Mouse (Mus musculus): ENCODE data around the gene Slc6a6.

Gene Slc6a6

DNA sequence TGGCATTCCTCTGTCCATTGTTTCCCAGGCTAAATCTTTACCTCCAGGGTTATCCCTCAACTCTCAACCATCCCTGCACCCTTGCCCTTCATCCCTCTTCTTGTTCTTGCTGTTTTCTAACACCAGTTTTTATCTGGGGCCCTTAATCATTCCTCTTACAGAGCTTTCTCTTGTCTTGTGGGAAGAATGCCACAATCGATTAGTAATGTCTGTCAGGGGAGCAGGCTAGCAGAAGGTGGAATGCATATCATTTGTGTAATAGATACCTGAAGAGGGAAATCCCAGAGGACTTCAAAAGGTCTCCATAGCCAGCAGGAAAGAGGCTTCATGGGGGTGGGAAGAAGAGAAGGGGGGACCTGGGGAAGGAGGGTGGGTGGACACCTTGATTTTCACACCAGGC lies 20.6 kb downstream of the Slc6a6 start:
- no peak for DNase-seq

GRCm38 (mm10) chr6:91705651-91706050 lies 21.8 kb downstream of the Slc6a6 start:
- no peak for DNase-seq

GRCm38 (mm10) chr6:91706072-91706776 lies 22.4 kb downstream of the Slc6a6 start:
- DNase-seq = no peak

- DNase-seq = peak in 1 of 2 experiments; percentile 38
Observed at GRCm38 (mm10) chr6:91707276-91707885, 23.5 kb downstream of the Slc6a6 start.

GRCm38 (mm10) chr6:91707886-91708564 lies 24.2 kb downstream of the Slc6a6 start:
- DNase-seq = no peak

DNA sequence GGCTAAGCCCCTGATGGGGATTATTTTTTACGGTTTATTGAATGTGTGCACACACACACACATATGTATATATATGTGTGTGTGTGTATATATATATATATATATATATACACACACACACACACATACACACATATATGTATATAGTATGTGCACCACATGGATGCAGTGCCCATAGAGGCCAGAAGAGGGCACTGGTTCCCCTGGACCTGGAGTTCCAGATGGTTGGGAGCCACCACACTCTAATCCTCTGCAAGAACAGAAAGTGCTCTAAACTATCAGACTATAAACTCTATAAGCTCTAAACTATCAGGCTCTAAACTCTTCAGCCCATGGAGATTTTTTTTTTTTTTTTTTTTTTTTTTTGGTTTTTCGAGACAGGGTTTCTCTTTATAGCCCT lies 25.1 kb downstream of the Slc6a6 start:
- DNase-seq = no peak

- DNase-seq = no peak
Observed at GRCm38 (mm10) chr6:91710345-91710930, 26.6 kb downstream of the Slc6a6 start.

DNA sequence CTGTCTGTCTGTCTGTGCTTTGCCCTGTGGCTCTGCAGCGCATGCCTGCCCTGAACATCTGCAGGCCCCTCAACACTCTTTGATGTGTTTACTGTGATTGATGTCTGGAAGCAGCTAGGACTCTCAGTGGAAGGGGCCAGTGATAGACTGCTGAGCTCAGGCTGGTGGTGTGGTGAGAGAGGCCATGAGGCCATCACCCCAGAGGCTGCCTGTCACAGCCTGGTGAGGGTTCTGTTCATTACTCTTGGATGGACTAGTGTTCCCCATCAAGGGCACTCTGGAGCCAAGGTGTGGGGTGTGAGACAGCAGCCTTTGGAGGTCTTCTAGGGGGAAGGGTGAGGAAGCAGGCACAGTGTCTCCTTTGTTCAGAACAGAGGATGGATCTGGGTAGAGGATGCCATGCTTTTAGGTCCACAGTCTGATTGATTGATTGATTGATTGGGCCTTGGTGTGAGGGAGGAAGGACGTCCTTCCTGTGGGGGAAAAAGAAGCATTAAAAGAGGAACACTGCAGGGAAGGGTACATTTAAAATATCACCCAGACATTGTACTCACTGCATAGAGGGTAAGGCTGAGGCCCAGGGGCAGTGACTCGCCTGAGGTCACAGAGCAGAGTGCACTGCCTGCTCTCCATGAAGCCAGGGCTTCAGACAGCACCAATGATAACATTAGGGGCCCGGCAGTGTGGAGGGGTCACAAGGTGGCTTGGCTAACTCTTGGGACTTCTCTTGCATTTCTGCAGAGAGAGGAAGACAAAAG lies 28.4 kb downstream of the Slc6a6 start:
- no peak for DNase-seq

DNA sequence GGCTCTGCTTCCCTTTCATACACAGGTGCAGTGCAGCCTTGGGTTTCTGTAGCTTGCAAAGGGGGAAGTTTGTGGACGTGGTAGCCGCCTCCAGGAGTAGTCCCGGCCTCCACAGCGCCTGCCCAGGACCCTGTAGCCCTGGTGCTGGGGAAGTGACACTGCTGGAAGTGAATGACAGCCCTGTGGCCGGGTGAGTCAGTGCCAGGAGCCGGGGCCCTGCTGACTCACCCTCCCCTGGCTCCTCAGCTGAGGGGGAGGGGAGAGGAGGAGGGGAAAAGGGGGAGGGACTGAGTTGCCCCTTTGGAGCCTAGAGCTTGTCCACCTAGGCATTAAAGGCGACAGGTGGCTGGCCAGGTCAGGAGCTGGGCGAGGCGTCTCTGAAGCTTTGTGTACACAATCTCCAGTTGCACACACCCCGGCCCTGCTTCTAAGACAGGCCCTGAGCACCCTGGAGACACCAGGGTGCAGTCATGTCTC lies 29.0 kb downstream of the Slc6a6 start:
- DNase-seq = peak; percentile 49 to 72

DNA sequence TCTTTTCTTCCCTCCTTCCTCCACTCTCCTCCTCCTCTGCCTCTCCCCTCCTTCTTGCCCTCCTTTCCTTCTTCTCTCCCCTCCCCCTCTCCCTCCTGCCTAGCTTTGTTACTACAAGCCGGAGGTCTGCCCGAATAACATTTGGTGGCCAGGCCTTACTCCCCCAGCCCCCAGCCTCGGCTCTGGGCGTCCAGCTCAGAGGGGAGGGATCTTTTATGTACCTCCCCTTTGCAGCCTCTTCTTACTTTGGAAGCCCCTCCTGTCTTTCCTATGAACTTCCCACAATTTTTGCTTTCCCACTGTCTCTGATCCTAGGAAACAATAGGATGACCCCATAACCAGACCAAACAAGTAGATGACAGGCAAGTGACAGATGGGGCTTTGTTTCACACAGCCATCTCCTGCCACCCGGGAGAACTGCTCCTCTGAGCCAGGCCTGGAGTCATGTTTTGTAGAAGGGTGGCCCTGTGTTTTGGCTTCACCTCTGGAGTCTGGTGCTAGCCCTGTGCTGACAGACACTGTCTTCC lies 29.6 kb downstream of the Slc6a6 start:
- DNase-seq = peak in 1 of 2 experiments; percentile 41

- no peak for DNase-seq
Observed at GRCm38 (mm10) chr6:91715023-91715422, 31.2 kb downstream of the Slc6a6 start.

GRCm38 (mm10) chr6:91715988-91716810 lies 32.3 kb downstream of the Slc6a6 start:
- no peak for DNase-seq

- no peak for DNase-seq
Observed at GRCm38 (mm10) chr6:91718067-91718466, 34.2 kb downstream of the Slc6a6 start.

DNA sequence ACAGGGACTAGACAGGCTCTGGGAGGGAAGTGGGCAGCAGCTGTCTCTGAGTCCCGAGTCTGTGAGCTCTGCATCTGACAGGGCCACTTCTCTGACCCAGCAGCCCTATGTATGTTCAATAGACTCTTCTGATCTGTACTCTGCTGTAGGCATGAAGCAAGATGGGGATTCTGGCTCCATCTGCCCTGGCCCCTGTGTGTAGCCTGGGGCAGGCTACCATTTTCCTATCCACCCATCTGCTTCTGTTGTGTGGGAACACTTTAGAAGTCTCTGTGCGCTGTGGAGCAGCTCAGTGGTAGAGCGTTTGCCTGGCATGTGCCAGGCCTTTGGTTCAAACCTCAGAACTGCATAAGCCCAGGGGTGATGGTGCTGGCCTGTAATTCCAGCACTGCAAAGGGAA lies 34.8 kb downstream of the Slc6a6 start:
- DNase-seq = no peak

DNA sequence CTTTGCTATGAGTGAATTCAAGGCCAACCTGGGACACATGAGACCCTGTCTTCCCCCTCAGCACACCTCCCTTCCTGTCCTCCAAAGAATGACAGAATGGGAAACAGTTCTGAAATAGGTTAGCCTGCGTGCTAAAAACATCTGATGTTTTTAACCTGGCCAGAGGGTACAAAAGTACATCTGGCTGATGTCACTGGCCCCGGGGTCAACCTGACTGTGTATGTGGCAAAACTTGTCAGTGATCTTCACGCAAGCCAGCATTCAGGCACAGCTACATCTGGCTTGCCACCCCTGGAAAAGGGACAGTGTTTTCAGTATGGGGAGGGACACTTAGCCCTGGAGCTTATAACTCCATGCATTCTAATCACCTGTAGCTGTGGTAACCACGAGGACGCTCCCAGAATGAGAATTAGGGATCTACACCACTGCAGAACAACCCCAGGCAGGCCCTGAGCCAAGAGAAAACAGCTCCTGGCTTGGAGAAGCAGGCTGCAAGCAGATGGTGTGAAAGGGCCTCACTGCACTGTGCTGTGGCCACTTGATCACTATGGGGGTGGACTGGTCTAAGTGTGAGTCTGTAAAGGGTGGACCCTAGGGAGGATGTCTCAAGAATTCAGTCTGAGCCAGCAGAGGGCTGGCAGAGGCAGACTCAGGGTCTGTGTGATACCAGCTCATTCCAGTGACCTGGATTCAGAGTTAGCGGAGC lies 35.3 kb downstream of the Slc6a6 start:
- peak in 1 of 2 experiments; percentile 48 for DNase-seq

DNA sequence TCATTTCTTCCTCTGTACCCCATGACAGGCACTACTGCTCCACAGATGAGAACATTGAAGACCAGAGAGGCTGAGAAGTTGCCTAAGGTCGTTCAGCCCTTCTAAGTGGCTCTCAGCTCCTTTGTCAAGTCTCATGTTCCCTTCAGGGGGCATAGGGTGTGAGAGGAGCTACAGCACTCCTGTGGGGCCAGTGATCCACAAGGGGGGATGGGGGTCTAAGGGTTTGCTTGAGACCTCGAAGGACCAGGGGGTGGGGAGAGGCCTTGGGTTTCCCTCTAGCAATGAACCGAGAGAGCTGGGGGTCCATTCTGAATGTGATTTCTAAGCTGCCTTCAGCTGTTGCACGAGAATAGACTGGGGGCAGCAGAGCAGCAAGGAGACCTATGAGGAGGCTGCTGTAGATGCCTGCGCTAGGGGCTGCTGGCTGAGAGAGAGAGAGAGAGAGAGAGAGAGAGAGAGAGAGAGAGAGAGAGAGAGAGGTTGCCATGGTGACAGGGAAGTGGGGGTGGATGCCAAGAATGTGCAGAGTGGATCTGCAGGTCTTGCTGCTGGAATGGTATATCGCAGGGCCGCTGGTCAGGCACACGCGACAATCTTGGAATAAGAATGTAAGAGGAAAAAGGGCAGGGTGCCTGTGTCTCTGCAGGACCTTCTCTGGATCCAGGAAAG lies 36.1 kb downstream of the Slc6a6 start:
- peak; percentile 56 to 73 for DNase-seq

DNA sequence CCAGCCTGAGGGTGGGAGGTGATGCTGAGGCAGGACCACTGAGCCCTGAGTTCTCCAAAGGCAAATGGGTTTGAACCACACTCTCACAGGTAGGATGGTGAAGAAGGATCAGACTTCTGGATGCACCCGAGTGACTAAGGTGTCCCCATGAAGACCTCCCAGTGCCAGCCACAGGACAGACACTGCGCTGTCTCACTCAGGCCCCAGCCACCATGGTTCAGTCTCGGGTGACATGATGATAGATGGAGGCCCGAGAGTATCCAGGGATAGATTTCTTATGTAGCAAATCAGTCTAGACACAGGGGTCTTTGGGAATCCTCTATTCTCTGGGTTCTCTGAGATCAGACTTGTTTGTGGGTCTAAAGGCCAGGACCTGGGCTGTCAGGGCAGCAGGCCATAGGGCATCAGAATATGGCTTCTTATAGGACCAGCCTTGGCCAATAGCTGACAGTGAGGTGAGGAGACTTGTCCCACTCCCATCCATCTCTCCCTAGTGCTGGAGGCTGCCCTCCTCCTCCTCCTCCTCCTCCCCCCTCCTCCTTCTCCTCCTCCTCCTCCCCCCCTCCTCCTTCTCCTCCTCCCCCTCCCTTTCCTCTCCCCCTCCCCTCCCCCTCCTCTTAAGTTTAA lies 36.8 kb downstream of the Slc6a6 start:
- no peak for DNase-seq

- DNase-seq = peak in 1 of 2 experiments; percentile 38
Observed at GRCm38 (mm10) chr6:91721215-91721701, 37.4 kb downstream of the Slc6a6 start.

- DNase-seq = peak; percentile 52 to 65
Observed at GRCm38 (mm10) chr6:91727361-91727760, 43.5 kb downstream of the Slc6a6 start.

Measured in kidney, postnatal 4 days (tissue).